Mouse (Mus musculus) layer of hippocampus, postnatal 25 days (tissue): ENCODE measurements around the gene Slc39a3. TPM values are rescaled to one million over a fixed set of nuclear protein-coding genes. Genes with fewer than 3 reads are reported as not detected.
"Not testable (repeated sequence)": the region's sequence is repeated elsewhere in the genome, so short reads cannot be mapped to it uniquely, and the experiment has no call there.

Experiments
- DNase-seq, 2 experiments: peaks; one replicate each; pipeline ENCODE4 v3.0.0; 2022; ENCODE audit warnings: mixed read lengths in 2 of 2, low spot score in 1 of 2; ENCODE audit errors: extremely low spot score in 1 of 2
- total RNA-seq, 2 experiments: library from RNA; stranded (reverse); gene quantifications; 2 replicates each; pipeline ENCODE4 v1.2.3; 2021

Slc39a3 gene
- total RNA-seq, result 10 to 100 TPM; 67.5 to 74.9 TPM

GRCm38 (mm10) chr10:81036988-81037580, at the start of gene Slc39a3:
TSS of gene Slc39a3 (minus strand) at chr10:81037426.
- peak; percentile 98 to 99 for DNase-seq

GRCm38 (mm10) chr10:81087021-81087420, 49.8 kb upstream of the Slc39a3 start:
- no peak for DNase-seq

- peak; percentile 65 to 84 for DNase-seq
These were observed 45.1 kb upstream of the Slc39a3 start for GRCm38 (mm10) chr10:81082168-81082960.

GRCm38 (mm10) chr10:81080008-81080655, 42.9 kb upstream of the Slc39a3 start:
- DNase-seq, result no peak

GRCm38 (mm10) chr10:81077916-81078315, 40.7 kb upstream of the Slc39a3 start:
- no peak for DNase-seq

GRCm38 (mm10) chr10:81076356-81076755, 39.1 kb upstream of the Slc39a3 start:
- no peak for DNase-seq

GRCm38 (mm10) chr10:81075734-81076133, 38.5 kb upstream of the Slc39a3 start:
- DNase-seq, result no peak

GRCm38 (mm10) chr10:81073464-81073863, 36.2 kb upstream of the Slc39a3 start:
- DNase-seq, result no peak

GRCm38 (mm10) chr10:81072290-81072689, 35.1 kb upstream of the Slc39a3 start:
- DNase-seq, result no peak

- DNase-seq, result peak; percentile 83 to 90
These were observed 32.6 kb upstream of the Slc39a3 start, which contains the start of gene Thop1 for GRCm38 (mm10) chr10:81069836-81070235. TSS of gene Thop1 (plus strand) at chr10:81070035.

GRCm38 (mm10) chr10:81068706-81069105, 31.5 kb upstream of the Slc39a3 start:
- no peak for DNase-seq

- DNase-seq, result not testable (repeated sequence)
These were observed 27.3 kb upstream of the Slc39a3 start for GRCm38 (mm10) chr10:81064519-81064918.

- no peak for DNase-seq
These were observed 25.5 kb upstream of the Slc39a3 start for GRCm38 (mm10) chr10:81062710-81063109.

- peak; percentile 95 for DNase-seq
These were observed 22.6 kb upstream of the Slc39a3 start, which contains the start of gene Sgta for GRCm38 (mm10) chr10:81059603-81060543. TSS of gene Sgta (minus strand) at chr10:81060181.

GRCm38 (mm10) chr10:81058896-81059295, 21.7 kb upstream of the Slc39a3 start:
- DNase-seq, result no peak

- DNase-seq, result no peak
These were observed 20.3 kb upstream of the Slc39a3 start for GRCm38 (mm10) chr10:81057406-81058130.

- not testable (repeated sequence) for DNase-seq
These were observed 18.6 kb upstream of the Slc39a3 start for GRCm38 (mm10) chr10:81055802-81056340.

- DNase-seq, result no peak
These were observed 17.9 kb upstream of the Slc39a3 start for GRCm38 (mm10) chr10:81055169-81055568.

GRCm38 (mm10) chr10:81052577-81052976, 15.4 kb upstream of the Slc39a3 start:
- DNase-seq, result no peak
